Mouse (Mus musculus): ENCODE results near the gene Mbd3. TPM values are rescaled to one million over a fixed set of nuclear protein-coding genes. Genes with fewer than 3 reads are reported as not detected.

Mbd3 gene
- total and polyA plus RNA-seq, 3 experiments, result 48.7 to 131 (median 67.0) TPM

DNA sequence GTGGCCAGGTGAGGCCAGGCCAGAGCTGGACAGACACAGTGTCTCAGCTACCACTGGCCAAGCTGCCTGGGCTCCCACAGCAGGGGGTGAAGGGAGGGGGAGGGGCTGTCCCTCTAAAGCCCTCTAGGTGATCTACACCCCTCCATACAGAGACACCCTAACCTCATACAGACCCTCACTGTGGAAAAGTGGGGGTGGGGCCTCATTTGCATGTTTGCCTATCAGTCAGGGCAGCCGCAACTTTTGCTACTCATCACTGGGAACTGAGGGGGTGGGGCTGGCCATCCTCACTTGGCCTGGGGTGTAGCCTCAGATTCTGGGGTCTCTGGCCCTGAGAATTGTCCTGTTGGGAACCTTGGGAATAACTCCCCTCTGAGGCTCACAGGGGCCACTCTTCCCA, 45.7 kb upstream of the Mbd3 start (continued):
- no peak for TF ChIP-seq POLR2AphosphoS2 (IDR thresholded peaks at IDR 0.05; ENCODE audit: low read depth, low read length)

- no peak overlapping the region for H3K4me3 ChIP-seq (replicated peaks in 1 of 3; ENCODE audit: low read depth in 2 of 3, low read length in 2 of 3, poor library complexity in 1 of 3)
- H3K4me1 ChIP-seq (ENCODE audit: control insufficient read depth in 1 of 2, insufficient read depth in 2 of 2), result peaks cover 30 to 64% of the 10 kb centered on the region in 2 experiments
- H3K27ac ChIP-seq (ENCODE audit: insufficient read depth, low read depth), result peak overlapping the region; percentile 91
- 0 out of 2 replicates have a peak overlapping the region, but pooled peaks have one; percentile 2 for H3K9ac ChIP-seq (ENCODE audit: insufficient read depth, low read depth)
- no peak for DNase-seq (ENCODE audit: extremely low read depth)
- no peak overlapping the region for H3K4me2 ChIP-seq (ENCODE audit: insufficient read depth, low read depth, poor library complexity, severe bottlenecking)
- dilution Hi-C loops (cut with MboI; ENCODE audit: extremely low pct_ligation_motif_present, extremely low pct_unique_long_range_greater_than_20kb, low sequenced_read_pairs), result no loop called here
- no peaks in the 10 kb centered on the region for H3K36me3 ChIP-seq (replicated peaks in 1 of 2; ENCODE audit: control insufficient read depth in 1 of 2, insufficient read depth in 1 of 2, low read length in 1 of 2)
- H3K27me3 ChIP-seq (replicated peaks), result peaks cover 19% of the 10 kb centered on the region
- H3K9me3 ChIP-seq (replicated peaks; ENCODE audit: low read length), result no peaks in the 10 kb centered on the region
- H3K79me2 ChIP-seq (replicated peaks; ENCODE audit: control insufficient read depth, extremely low read depth, insufficient read depth, poor library complexity, severe bottlenecking), result no peaks in the 10 kb centered on the region
- in situ Hi-C loops (cut with MboI; ENCODE audit: low pct_ligation_motif_present, low pct_unique_long_range_greater_than_20kb, low sequenced_read_pairs), result loop anchor here (5.0 to 25.0 kb wide), 3 partner anchors 63 to 243 kb away; partner anchors contain the start of gene Mknk2
- TF ChIP-seq ZKSCAN1 (IDR thresholded peaks at IDR 0.05; ENCODE audit: borderline replicate concordance, low read depth, low read length) (no peak), BHLHE40 (IDR thresholded peaks at IDR 0.05; ENCODE audit: low read depth, low read length) (no peak; the same call in 1 of the 2 replicates), MAFK (IDR thresholded peaks at IDR 0.05; ENCODE audit: insufficient replicate concordance, low read length) (no peak), RAD21 (IDR thresholded peaks at IDR 0.05; ENCODE audit: low read depth, low read length) (no peak), MYC (IDR thresholded peaks at IDR 0.05; ENCODE audit: low read depth, low read length) (0 out of 2 replicates have a peak, but pooled peaks have one; percentile 21), ZMIZ1 (IDR thresholded peaks at IDR 0.05; ENCODE audit: low read depth, low read length) (no peak), MXI1 (IDR thresholded peaks at IDR 0.05; ENCODE audit: low read depth, low read length) (0 out of 2 replicates have a peak, but pooled peaks have one; percentile 32), ZC3H11A (IDR thresholded peaks at IDR 0.05; ENCODE audit: low read depth, low read length) (no peak), CHD2 (IDR thresholded peaks at IDR 0.05; ENCODE audit: low read length) (peak; percentile 77), PAX5 (IDR thresholded peaks at IDR 0.05; ENCODE audit: low read length) (no peak), NELFE (IDR thresholded peaks at IDR 0.05; ENCODE audit: low read depth, low read length) (peak; percentile 52; the same call in 1 of the 2 replicates), ZNF384 (IDR thresholded peaks at IDR 0.05; ENCODE audit: low read depth, low read length) (no peak), TBP (conservative IDR thresholded peaks at IDR 0.05; ENCODE audit: low read depth, low read length) (no peak), EP300 (IDR thresholded peaks at IDR 0.05; ENCODE audit: low read length) (peak; percentile 65), POLR2A (IDR thresholded peaks at IDR 0.05; ENCODE audit: low read depth, low read length) (no peak), GABPA (IDR thresholded peaks at IDR 0.05; ENCODE audit: insufficient replicate concordance, low read depth, low read length) (no peak), USF2 (conservative IDR thresholded peaks at IDR 0.05; ENCODE audit: low read depth, low read length) (no peak), ETS1 (conservative IDR thresholded peaks at IDR 0.05; ENCODE audit: low read depth, low read length) (peak; percentile 18; the same call in 1 of the 2 replicates), JUND (conservative IDR thresholded peaks at IDR 0.05; ENCODE audit: low read depth, low read length) (no peak), POLR2AphosphoS2 (IDR thresholded peaks at IDR 0.05; ENCODE audit: low read depth, low read length) (no peak), MAX (IDR thresholded peaks at IDR 0.05; ENCODE audit: low read length) (no peak), HCFC1 (IDR thresholded peaks at IDR 0.05; ENCODE audit: low read depth, low read length) (no peak), USF1 (IDR thresholded peaks at IDR 0.05; ENCODE audit: low read depth, low read length) (no peak), JUN (IDR thresholded peaks at IDR 0.05; ENCODE audit: insufficient read depth, low read depth, low read length) (no peak), RCOR1 (conservative IDR thresholded peaks at IDR 0.05; ENCODE audit: low read depth, low read length) (no peak), MAZ (IDR thresholded peaks at IDR 0.05; ENCODE audit: low read depth, low read length) (0 out of 2 replicates have a peak, but pooled peaks have one; percentile 22), MEF2A (IDR thresholded peaks at IDR 0.05; ENCODE audit: borderline replicate concordance, low read depth, low read length) (0 out of 2 replicates have a peak, but pooled peaks have one; percentile 28), ELF1 (IDR thresholded peaks at IDR 0.05; ENCODE audit: low read depth, low read length) (no peak), KAT2A (IDR thresholded peaks at IDR 0.05; ENCODE audit: insufficient replicate concordance, low read length) (no peak), CTCF (conservative IDR thresholded peaks at IDR 0.05 in 1 of 2, IDR thresholded peaks at IDR 0.05 in 1 of 2; ENCODE audit: low read depth in 2 of 2, low read length in 2 of 2) (no peak), CHD1 (IDR thresholded peaks at IDR 0.05; ENCODE audit: low read depth, low read length) (no peak), IRF4 (IDR thresholded peaks at IDR 0.05; ENCODE audit: low read depth, low read length) (peak; percentile 14; the same call in 1 of the 2 replicates), TCF12 (IDR thresholded peaks at IDR 0.05; ENCODE audit: low read depth, low read length) (peak; percentile 90), E2F4 (IDR thresholded peaks at IDR 0.05; ENCODE audit: insufficient replicate concordance, low read depth, low read length) (no peak), NRF1 (IDR thresholded peaks at IDR 0.05; ENCODE audit: low read depth, low read length) (no peak), SMC3 (IDR thresholded peaks at IDR 0.05; ENCODE audit: low read depth, low read length) (no peak)
Observed at GRCm38 (mm10) chr10:80444339-80445045, 45.1 kb upstream of the Mbd3 start.
